Mouse (Mus musculus) cerebellum, adult 2 months (tissue): ENCODE results near the gene Commd1. TPM values are rescaled to one million over a fixed set of nuclear protein-coding genes. Genes with fewer than 3 reads are reported as not detected.

Source experiments
- DNase-seq, 2 experiments: peaks; one replicate each; pipeline ENCODE4 v3.0.0; 2021
- H3K27ac ChIP-seq: fragments of 200-500 bp; 2 replicates; pipeline ENCODE4 v1.5.1; 2012; ENCODE audit warnings: low read length, control low read depth, inconsistent platforms; ENCODE audit not compliant: insufficient read depth
- H3K27me3 ChIP-seq: fragments of 200-500 bp; 2 replicates; pipeline ENCODE4 v1.6.1; 2012; ENCODE audit warnings: inconsistent platforms, mild to moderate bottlenecking, low read length, moderate library complexity; ENCODE audit not compliant: control insufficient read depth, insufficient read depth
- H3K4me1 ChIP-seq: fragments of 200-500 bp; 2 replicates; pipeline ENCODE4 v1.6.1; 2011; ENCODE audit warnings: low read length; ENCODE audit not compliant: control insufficient read depth, insufficient read depth
- H3K4me3 ChIP-seq: fragments of 200-500 bp; replicated peaks from 2 replicates; pipeline ENCODE3; 2011; ENCODE audit warnings: mild to moderate bottlenecking, low read depth, low read length, control low read depth; ENCODE audit not compliant: insufficient read depth
- CTCF ChIP-seq: fragments of 200-500 bp; IDR thresholded peaks from 2 replicates; pipeline ENCODE4 v1.5.1; 2011; ENCODE audit warnings: low read depth, mild to moderate bottlenecking, control low read depth, low read length, moderate library complexity, borderline replicate concordance; ENCODE audit not compliant: insufficient read depth
- POLR2A ChIP-seq: fragments of 200-500 bp; IDR thresholded peaks from 2 replicates; pipeline ENCODE4 v1.6.1; 2011; ENCODE audit warnings: low read length, control low read depth, borderline replicate concordance; ENCODE audit not compliant: insufficient read depth
- WGBS: fragments of 180-500 bp; shearing (Covaris S2); methylation state at CpG from one replicate; pipeline ENCODE4 v1.1.7; 2018; 5-methylcytosine and 5-hydroxymethylcytosine counted together
- polyA plus RNA-seq: library from polyadenylated mRNA; depleted of rRNA; stranded (reverse); fragments of >200 nt; gene quantifications from 2 replicates; pipeline ENCODE4 v1.2.3, GENCODE M21; 2012

Gene Commd1
- polyA plus RNA-seq, 1 experiment, result 49.1 TPM

GRCm38 (mm10) chr11:22973599-22973998, 8.6 kb downstream of the Commd1 start:
- H3K27ac ChIP-seq, result peak overlapping the region; percentile 19; the same call in 1 of the 2 replicates
- H3K4me1 ChIP-seq, result peaks cover 4% of the 10 kb centered on the region; the same call in 1 of the 2 replicates
- no peak for TF ChIP-seq CTCF
- TF ChIP-seq POLR2A, result no peak
- peak overlapping the region; percentile 72 for H3K4me3 ChIP-seq
- 58% methylated on average over 14 of the region's 14 CpGs for WGBS
- no peaks in the 10 kb centered on the region for H3K27me3 ChIP-seq
- peak in 1 of 2 experiments; percentile 27 for DNase-seq

- peak overlapping the region; percentile 72 for H3K4me3 ChIP-seq
- no peaks in the 10 kb centered on the region; the same call in 1 of the 2 replicates for H3K4me1 ChIP-seq
- DNase-seq, result peak; percentile 89 to 90
- TF ChIP-seq POLR2A, result peak; percentile 53
- no peak for TF ChIP-seq CTCF
- 55% methylated on average over 45 of the region's 46 CpGs for WGBS
- H3K27ac ChIP-seq, result peak overlapping the region; percentile 49
- no peaks in the 10 kb centered on the region for H3K27me3 ChIP-seq
Measured at GRCm38 (mm10) chr11:22972746-22973526, 9.2 kb downstream of the Commd1 start.

- TF ChIP-seq CTCF, result no peak
- peak; percentile 82 for TF ChIP-seq POLR2A
- Histone ChIP-seq H3K4me3 (peak within 1 kb of the TSS; percentile 67), H3K27me3 (no peaks in the 10 kb centered on the region), H3K27ac (peak within 1 kb of the TSS; percentile 49), H3K4me1 (no peaks in the 10 kb centered on the region)
- DNase-seq, result peak; percentile 81 to 88
- WGBS, result 52% methylated on average over 56 of the region's 56 CpGs
Measured at GRCm38 (mm10) chr11:22971835-22972709, 10.1 kb downstream of the Commd1 start, which contains the start of gene Zrsr1. TSS of gene Zrsr1 (plus strand) at chr11:22972005.

- Histone ChIP-seq H3K27me3 (no peaks in the 10 kb centered on the region; the same call in 1 of the 2 replicates), H3K4me3 (no peak overlapping the region), H3K4me1 (no peaks in the 10 kb centered on the region), H3K27ac (no peak overlapping the region)
- DNase-seq, result no peak
- WGBS, result 100% methylated on average over 1 of the region's 1 CpGs
- TF ChIP-seq POLR2A (no peak), CTCF (no peak)
Measured at GRCm38 (mm10) chr11:22970546-22970945, 11.6 kb downstream of the Commd1 start.

- TF ChIP-seq CTCF (no peak), POLR2A (no peak)
- H3K27me3 ChIP-seq, result no peaks in the 10 kb centered on the region; the same call in 1 of the 2 replicates
- WGBS, result 51% methylated on average over 6 of the region's 6 CpGs
- H3K4me1 ChIP-seq, result no peaks in the 10 kb centered on the region
- H3K27ac ChIP-seq, result no peak overlapping the region
- peak in 1 of 2 experiments; percentile 42 for DNase-seq
- H3K4me3 ChIP-seq, result no peak overlapping the region
Measured at GRCm38 (mm10) chr11:22969486-22969885, 12.7 kb downstream of the Commd1 start.

- no peaks in the 10 kb centered on the region for H3K4me1 ChIP-seq
- TF ChIP-seq CTCF (0 out of 2 replicates have a peak, but pooled peaks have one; percentile 14), POLR2A (no peak)
- 94% methylated on average over 4 of the region's 4 CpGs for WGBS
- no peak for DNase-seq
- H3K4me3 ChIP-seq, result no peak overlapping the region
- H3K27me3 ChIP-seq, result no peaks in the 10 kb centered on the region; the same call in 1 of the 2 replicates
- H3K27ac ChIP-seq, result no peak overlapping the region
Measured at GRCm38 (mm10) chr11:22965503-22965902, 16.7 kb downstream of the Commd1 start.

- Histone ChIP-seq H3K4me3 (no peak overlapping the region), H3K4me1 (no peaks in the 10 kb centered on the region), H3K27ac (no peak overlapping the region), H3K27me3 (no peaks in the 10 kb centered on the region; the same call in 1 of the 2 replicates)
- whole genome bisulfite sequencing, result 88% methylated on average over 4 of the region's 4 CpGs
- TF ChIP-seq POLR2A (no peak), CTCF (no peak)
- no peak for DNase-seq
Measured at GRCm38 (mm10) chr11:22964401-22964800, 17.8 kb downstream of the Commd1 start.
